Mouse (Mus musculus) cerebral cortex, adult 2 months (tissue): Measurements from ENCODE around the gene Hist1h1t.

Experiments used
- WGBS: fragments of 180-500 bp; shearing (Covaris S2); methylation state at CpG from one replicate; pipeline ENCODE4 v1.1.7; 2018; 5-methylcytosine and 5-hydroxymethylcytosine counted together

The Hist1h1t gene

GRCm38 (mm10) chr13:23737091-23737490 lies 41.5 kb downstream of the Hist1h1t start:
- 90% methylated on average over 5 of the region's 5 CpGs for WGBS

DNA sequence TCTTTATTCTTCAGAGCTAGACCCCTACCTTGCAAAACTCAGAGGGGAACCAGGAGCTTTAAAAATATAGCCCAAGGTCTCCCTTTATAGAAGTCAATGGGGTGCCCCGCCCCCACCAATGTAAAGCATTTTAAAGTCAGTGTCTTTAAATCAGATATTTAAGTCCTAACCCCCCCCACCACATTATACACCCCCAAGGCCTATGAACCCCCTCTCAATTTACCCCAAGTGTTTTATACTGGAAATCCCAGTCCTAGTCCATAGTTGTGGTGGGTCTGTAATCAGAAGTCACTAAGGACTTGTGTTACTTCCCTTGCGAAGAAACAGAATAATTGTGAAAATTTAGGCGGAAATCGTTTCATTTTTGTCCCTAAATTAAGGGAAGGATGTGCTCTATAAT lies 42.4 kb downstream of the Hist1h1t start:
- 23% methylated on average over 4 of the region's 4 CpGs for WGBS

DNA sequence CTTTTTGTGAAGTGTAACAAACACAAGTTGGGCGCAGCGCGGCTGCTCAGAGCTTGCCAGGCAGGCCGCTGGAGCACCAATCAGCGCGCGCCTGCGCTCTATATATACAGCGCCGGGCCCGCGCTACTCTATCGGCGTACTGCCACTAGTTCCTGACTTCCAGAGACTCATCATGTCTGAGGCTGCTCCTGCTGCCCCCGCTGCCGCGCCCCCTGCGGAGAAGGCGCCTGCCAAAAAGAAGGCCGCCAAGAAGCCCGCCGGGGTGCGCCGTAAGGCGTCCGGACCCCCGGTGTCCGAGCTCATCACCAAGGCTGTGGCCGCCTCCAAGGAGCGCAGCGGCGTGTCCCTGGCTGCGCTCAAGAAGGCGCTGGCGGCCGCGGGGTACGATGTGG lies 43.1 kb downstream of the Hist1h1t start, which contains the start of gene Hist1h1c:
Hist1h1c (plus strand) TSS at position 132 of the 392 bp plus-strand sequence.
- WGBS = under 1% methylated on average over 38 of the region's 38 CpGs

DNA sequence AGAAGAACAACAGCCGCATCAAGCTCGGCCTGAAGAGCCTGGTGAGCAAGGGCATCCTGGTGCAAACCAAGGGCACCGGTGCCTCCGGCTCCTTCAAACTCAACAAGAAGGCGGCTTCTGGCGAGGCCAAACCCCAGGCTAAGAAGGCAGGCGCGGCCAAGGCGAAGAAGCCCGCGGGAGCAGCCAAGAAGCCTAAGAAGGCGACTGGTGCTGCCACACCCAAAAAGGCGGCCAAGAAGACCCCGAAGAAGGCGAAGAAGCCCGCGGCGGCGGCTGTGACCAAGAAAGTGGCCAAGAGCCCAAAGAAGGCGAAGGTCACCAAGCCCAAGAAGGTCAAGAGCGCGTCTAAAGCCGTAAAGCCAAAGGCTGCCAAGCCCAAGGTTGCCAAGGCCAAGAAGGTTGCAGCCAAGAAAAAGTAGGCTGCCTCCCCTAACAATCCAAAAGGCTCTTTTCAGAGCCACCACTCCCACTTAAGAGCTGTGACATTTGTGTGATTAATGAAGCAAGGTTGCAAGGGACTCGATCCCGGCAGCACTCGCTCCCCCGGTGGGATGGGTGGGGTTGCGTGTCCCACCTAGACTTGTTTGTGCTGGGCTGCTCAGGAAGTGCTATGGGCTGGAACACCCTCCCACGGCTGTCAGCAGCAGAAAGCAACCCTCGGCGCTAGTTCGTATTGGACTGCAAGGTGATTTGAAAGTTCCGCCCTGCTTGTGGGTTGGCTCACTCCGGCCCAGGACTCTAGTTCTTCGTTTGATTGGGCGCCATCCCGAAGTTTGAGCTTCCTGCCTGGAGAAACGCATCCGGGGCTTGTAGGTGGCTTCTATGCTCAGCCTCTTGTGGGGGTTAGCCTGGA lies 43.7 kb downstream of the Hist1h1t start:
- WGBS = under 1% methylated on average over 39 of the region's 39 CpGs

GRCm38 (mm10) chr13:23739922-23740252 lies 44.3 kb downstream of the Hist1h1t start:
- WGBS = under 1% methylated on average over 14 of the region's 14 CpGs

- 28% methylated on average over 13 of the region's 13 CpGs for WGBS
Measured at GRCm38 (mm10) chr13:23740256-23740840, 44.7 kb downstream of the Hist1h1t start.

- 70% methylated on average over 5 of the region's 5 CpGs for WGBS
Measured at GRCm38 (mm10) chr13:23740910-23741309, 45.3 kb downstream of the Hist1h1t start.

DNA sequence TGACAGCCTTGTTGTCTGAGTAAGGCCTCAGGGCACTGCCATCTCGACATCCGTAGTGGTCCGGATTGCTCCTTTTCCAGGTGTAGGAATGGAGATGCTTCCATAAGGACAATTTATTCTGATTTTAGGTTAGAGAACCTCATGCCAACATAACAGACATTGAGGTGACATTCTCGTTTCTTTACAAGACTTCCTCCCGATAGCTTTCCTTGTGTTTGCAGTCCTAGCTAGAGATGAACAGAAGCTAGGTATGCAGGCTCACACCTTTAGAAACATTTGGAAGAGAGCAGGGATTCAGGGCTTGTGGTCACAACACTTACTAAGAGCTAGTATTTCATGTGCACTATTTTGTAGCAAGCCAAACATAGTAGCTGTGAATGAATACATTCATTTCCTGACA lies 47.6 kb downstream of the Hist1h1t start:
- 79% methylated on average over 5 of the region's 5 CpGs for WGBS

DNA sequence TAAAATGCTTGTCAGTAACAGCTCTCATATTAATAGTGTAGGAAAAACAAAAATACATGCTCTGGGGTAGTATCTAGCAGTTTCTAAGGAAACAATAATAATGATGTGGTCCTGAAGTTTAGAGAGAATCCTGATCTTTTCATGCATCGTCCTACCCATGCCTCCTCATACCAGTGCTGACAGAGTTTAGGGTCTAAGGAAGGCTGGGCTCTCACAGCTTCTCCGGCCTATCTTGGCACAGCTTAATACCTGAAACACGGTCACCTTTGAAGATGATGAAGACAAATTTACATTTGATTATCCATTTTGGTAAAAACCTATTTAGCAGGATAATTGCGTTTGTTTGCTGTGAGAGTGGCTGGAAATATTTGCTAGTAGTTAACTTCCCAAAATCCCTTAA lies 48.3 kb downstream of the Hist1h1t start:
- 56% methylated on average over 4 of the region's 4 CpGs for WGBS

DNA sequence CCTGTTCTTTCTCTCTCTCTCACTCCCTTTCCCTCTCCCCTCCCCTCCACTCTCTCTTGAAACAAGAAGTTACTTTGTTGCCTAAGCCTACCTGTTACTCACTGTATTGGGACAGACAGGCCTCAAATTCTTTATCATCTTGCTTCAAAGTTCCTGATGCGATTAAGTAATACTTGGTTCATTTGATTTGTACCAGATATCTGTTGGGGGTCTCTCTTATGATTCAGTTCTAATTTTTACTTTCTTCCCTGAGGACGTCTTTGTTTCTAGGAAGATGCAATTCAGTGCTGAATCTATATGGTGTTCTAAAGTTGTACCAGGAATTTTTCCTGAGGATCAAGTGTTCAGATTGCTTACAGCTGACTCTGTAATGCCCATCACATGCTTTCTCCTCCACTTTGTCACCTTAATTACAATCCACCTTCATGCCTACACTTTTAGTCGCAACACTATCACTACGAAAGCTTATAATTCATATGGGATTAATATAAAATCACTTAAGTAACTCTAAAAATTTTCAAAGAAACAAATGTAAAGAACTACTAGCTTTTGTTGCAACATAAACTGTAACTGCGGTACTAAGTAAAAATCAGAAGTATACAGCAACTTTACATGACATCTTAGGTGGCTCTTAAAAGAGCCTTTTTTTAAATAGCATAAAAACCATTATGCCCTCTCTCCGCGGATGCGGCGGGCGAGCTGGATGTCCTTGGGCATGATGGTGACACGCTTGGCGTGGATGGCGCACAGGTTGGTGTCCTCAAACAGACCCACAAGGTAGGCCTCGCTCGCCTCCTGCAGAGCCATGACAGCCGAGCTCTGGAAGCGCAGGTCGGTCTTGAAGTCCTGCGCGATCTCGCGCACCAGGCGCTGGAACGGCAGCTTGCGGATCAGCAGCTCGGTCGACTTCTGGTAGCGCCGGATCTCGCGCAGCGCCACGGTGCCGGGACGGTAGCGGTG lies 49.1 kb downstream of the Hist1h1t start:
- 11% methylated on average over 16 of the region's 36 CpGs for WGBS

DNA sequence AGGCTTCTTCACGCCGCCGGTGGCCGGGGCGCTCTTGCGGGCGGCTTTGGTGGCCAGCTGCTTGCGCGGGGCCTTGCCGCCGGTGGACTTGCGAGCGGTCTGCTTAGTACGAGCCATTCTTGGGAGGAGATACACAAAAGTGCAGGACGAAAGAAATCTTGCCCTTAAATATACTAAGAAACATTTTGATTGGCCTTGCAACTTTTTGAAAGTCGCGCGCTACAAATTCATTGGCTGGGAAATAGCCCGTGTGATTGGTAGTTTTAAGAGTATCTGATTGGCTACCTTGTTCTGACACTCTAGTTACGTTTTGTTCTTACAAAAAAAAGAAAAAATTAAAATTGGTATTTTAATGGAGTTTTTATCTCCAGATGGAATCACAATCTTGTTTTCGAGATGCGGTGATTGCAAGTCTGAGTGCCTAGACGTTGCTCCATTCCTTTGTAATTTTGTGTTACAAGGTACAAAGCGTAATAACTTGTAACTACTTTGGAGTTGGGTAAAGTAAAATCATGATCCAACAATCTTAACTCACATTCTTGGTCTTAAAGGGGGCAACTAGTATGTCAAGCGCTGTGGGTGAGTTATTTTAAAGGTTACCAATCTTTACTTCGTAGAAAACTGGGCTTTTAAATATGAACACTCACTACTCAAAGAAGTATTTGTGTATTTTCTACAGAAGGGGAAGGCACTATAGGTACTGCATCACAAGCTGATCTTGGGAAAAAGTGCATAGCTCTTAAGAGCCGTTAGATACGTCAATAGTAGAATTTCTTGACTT lies 50.0 kb downstream of the Hist1h1t start, which contains the start of gene Hist1h3c:
Hist1h3c (minus strand) TSS at position 222 of the 781 bp plus-strand sequence.
- WGBS = under 1% methylated on average over 26 of the region's 28 CpGs
